Comparison of ENCODE assay signal across 32 mouse cellular contexts in the genomic region with DNA sequence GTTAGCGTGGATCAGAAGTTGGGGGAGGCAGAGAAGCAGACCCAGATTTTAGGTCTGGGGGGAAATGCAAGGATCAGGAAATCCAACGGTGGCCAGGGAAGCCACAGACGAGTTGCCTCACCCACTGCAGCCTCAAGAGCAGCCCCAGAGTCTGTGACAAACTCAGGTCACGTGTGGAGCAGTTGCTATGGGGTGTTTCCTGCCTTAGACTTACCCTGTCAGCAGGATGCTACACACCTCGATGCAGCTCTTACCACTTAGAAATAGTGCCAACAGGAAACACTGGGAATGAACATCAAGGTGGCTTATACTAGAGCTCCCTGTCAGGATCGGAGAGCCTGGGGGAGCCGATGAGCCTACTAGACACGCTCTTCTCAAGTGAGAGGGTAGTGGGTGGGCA. TPM values are rescaled to one million over a fixed set of nuclear protein-coding genes. Genes with fewer than 3 reads are reported as not detected.
A peak's percentile ranks its signal among the peaks of the same experiment; 100 is the strongest.
DNase-seq lines count a peak whose midpoint lies in the region; ATAC-seq lines count a peak whose summit lies in the region.
"Had no signal": no experiment of that assay in that cellular context is flagged by ENCODE, and none has a peak within 500 bp of the region (broad histone marks: within the 10 kb centered on the region; RNA-seq: fewer than 3 reads in every experiment).

No protein-coding gene starts in this region.

- 53% methylated on average over 8 of the region's 8 CpGs for WGBS in embryonic facial prominence, embryonic 15.5 days
- WGBS in embryonic facial prominence, embryonic 10.5 days, result 71% methylated on average over 8 of the region's 8 CpGs

- peaks cover 3% of the 10 kb centered on the region; the same call in 1 of the 2 replicates for H3K27me3 ChIP-seq in embryonic facial prominence, embryonic 15.5 days
- peaks cover 31% of the 10 kb centered on the region for H3K27me3 ChIP-seq in embryonic facial prominence, embryonic 10.5 days (replicated peaks; ENCODE audit: low read depth, poor library complexity, severe bottlenecking)
- H3K27me3 ChIP-seq: stomach, embryonic 15.5 days had no signal

- 0 out of 2 replicates have a peak overlapping the region, but pooled peaks have one; percentile 17 for H3K27ac ChIP-seq in embryonic facial prominence, embryonic 15.5 days (replicated peaks)
- no peak overlapping the region for H3K27ac ChIP-seq in embryonic facial prominence, embryonic 10.5 days (replicated peaks)
- H3K27ac ChIP-seq: forebrain, embryonic 13.5 days; hindbrain, embryonic 12.5 days; hindbrain, postnatal 0 days; layer of hippocampus, adult 2 months; liver, embryonic 12.5 days; macrophage; midbrain, embryonic 13.5 days; neural tube, embryonic 15.5 days; stomach, embryonic 15.5 days had no signal

- no peak overlapping the region for H3K9ac ChIP-seq in embryonic facial prominence, embryonic 15.5 days
- H3K9ac ChIP-seq: forebrain, embryonic 13.5 days; hindbrain, embryonic 12.5 days; liver, embryonic 12.5 days; liver, postnatal 0 days; midbrain, embryonic 13.5 days; neural tube, embryonic 15.5 days; stomach, embryonic 15.5 days had no signal

- H3K4me3 ChIP-seq in embryonic facial prominence, embryonic 15.5 days (replicated peaks), result no peak overlapping the region
- no peak overlapping the region for H3K4me3 ChIP-seq in embryonic facial prominence, embryonic 10.5 days
- H3K4me3 ChIP-seq: forebrain, embryonic 13.5 days; hindbrain, embryonic 12.5 days; layer of hippocampus, adult 2 months; liver, embryonic 12.5 days; midbrain, embryonic 13.5 days; neural tube, embryonic 15.5 days; stomach, embryonic 15.5 days had no signal

- ATAC-seq in embryonic facial prominence, embryonic 15.5 days (ENCODE audit: insufficient number of reproducible peaks, low FRiP score, low TSS enrichment, low read depth), result no peak
- peak; percentile 97 for ATAC-seq in inflammation-experienced regulatory T-cells, adult 6 months
- ATAC-seq: forebrain, embryonic 13.5 days; hindbrain, postnatal 0 days; intestine, postnatal 0 days; liver, embryonic 12.5 days; liver, postnatal 0 days; lung, postnatal 0 days; midbrain, embryonic 13.5 days had no signal

- DNase-seq in embryonic facial prominence, embryonic 10.5 days (ENCODE audit: low spot score), result no peak
- DNase-seq in thymus, postnatal 0 days (ENCODE audit: low spot score), result peak; percentile 16
- DNase-seq in thymus, postnatal 4 days, result no peak
- peak; percentile 16 to 24 for DNase-seq in CD8-positive naive resting alpha-beta T cell, adult 2 months (ENCODE audit: low read depth in 2 of 2, low spot score in 2 of 2)
- no peak for DNase-seq in cerebellum, adult 9-11 months
- no peak for DNase-seq in urinary bladder, postnatal 4 days (ENCODE audit: low spot score in 2 of 2)
- DNase-seq: adrenal gland, postnatal 14 days; cerebellum, adult 11 months; cerebellum, postnatal 10 days; gastrocnemius, postnatal 25 days; heart, adult 18-20 months; kidney, adult 9 months; kidney, postnatal 25 days; layer of hippocampus, postnatal 36 days; left cerebral cortex, postnatal 4 days; liver, postnatal 0 days; retina, postnatal 1 day; right cerebral cortex, postnatal 14 days had no signal

- H3K4me2 ChIP-seq in embryonic facial prominence, embryonic 15.5 days (replicated peaks), result no peak overlapping the region
- H3K4me2 ChIP-seq: forebrain, embryonic 13.5 days; hindbrain, embryonic 12.5 days; liver, embryonic 12.5 days; midbrain, embryonic 13.5 days; neural tube, embryonic 15.5 days; stomach, embryonic 15.5 days had no signal

- H3K36me3 ChIP-seq in embryonic facial prominence, embryonic 15.5 days, result no peaks in the 10 kb centered on the region
- no peaks in the 10 kb centered on the region for H3K36me3 ChIP-seq in embryonic facial prominence, embryonic 10.5 days (replicated peaks)
- H3K36me3 ChIP-seq: hindbrain, embryonic 12.5 days; liver, embryonic 12.5 days; midbrain, embryonic 13.5 days; neural tube, embryonic 15.5 days; stomach, embryonic 15.5 days had no signal

- H3K4me1 ChIP-seq in embryonic facial prominence, embryonic 15.5 days, result peaks cover 18% of the 10 kb centered on the region
- peaks cover 9% of the 10 kb centered on the region for H3K4me1 ChIP-seq in embryonic facial prominence, embryonic 10.5 days

- no peaks in the 10 kb centered on the region for H3K9me3 ChIP-seq in embryonic facial prominence, embryonic 15.5 days (replicated peaks)
- no peaks in the 10 kb centered on the region for H3K9me3 ChIP-seq in embryonic facial prominence, embryonic 10.5 days
- H3K9me3 ChIP-seq: forebrain, embryonic 13.5 days; hindbrain, embryonic 12.5 days; liver, embryonic 12.5 days; midbrain, embryonic 13.5 days; neural tube, embryonic 15.5 days; stomach, embryonic 15.5 days had no signal

RNA-seq across cellular contexts. Expression of a gene that starts 22.2 kb away (rescaled TPM):
- polyA plus RNA-seq in embryonic facial prominence, embryonic 15.5 days (2015; fragmentation: Nextera tagmentation; extraction: Ambion mirVana), result 10.7 and 11.7 TPM in 2 replicates
- 6.3 and 8.4 TPM in 2 replicates for polyA plus RNA-seq in embryonic facial prominence, embryonic 10.5 days (2016; fragmentation: Nextera tagmentation; extraction: Ambion mirVana)
- polyA plus RNA-seq in thymus, postnatal 0 days (2015; fragmentation: Nextera tagmentation; extraction: Ambion mirVana), result 9.9 and 10.8 TPM in 2 replicates
- 10 to 100 TPM; 11.7 to 26.7 (median 20.0) TPM for polyA plus RNA-seq in inflammation-experienced regulatory T-cells, adult 6 months (2017; shearing (Covaris generic))

RNA-seq across cellular contexts. Expression of a gene that starts 27.9 kb away (rescaled TPM):
- 22.1 and 23.3 TPM in 2 replicates for polyA plus RNA-seq in embryonic facial prominence, embryonic 15.5 days (2015; fragmentation: Nextera tagmentation; extraction: Ambion mirVana)
- polyA plus RNA-seq in embryonic facial prominence, embryonic 10.5 days (2016; fragmentation: Nextera tagmentation; extraction: Ambion mirVana), result 0.83 and 1.3 TPM in 2 replicates
- polyA plus RNA-seq in thymus, postnatal 0 days (2015; fragmentation: Nextera tagmentation; extraction: Ambion mirVana), result 1.9 TPM in 2 replicates
- polyA plus RNA-seq in inflammation-experienced regulatory T-cells, adult 6 months (2017; shearing (Covaris generic)), result not detected
- polyA plus RNA-seq: heart, embryonic 14.5 days; liver, embryonic 12.5 days; midbrain, embryonic 13.5 days had no signal

RNA-seq across cellular contexts. Expression of a gene that starts 28.9 kb away (rescaled TPM):
- 0.16 TPM in 1 of 2 replicates, not detected in the other for polyA plus RNA-seq in embryonic facial prominence, embryonic 15.5 days (2015; fragmentation: Nextera tagmentation; extraction: Ambion mirVana)
- not detected in 2 replicates for polyA plus RNA-seq in embryonic facial prominence, embryonic 10.5 days (2016; fragmentation: Nextera tagmentation; extraction: Ambion mirVana)
- 0.13 and 0.44 TPM in 2 replicates for polyA plus RNA-seq in thymus, postnatal 0 days (2015; fragmentation: Nextera tagmentation; extraction: Ambion mirVana)
- under 1 TPM; 0.44 to 0.82 (median 0.70) TPM for polyA plus RNA-seq in inflammation-experienced regulatory T-cells, adult 6 months (2017; shearing (Covaris generic))
- polyA plus RNA-seq: hindbrain, postnatal 0 days; intestine, postnatal 0 days; liver, embryonic 12.5 days; liver, postnatal 0 days; lung, postnatal 0 days; stomach, embryonic 15.5 days had no signal

RNA-seq across cellular contexts. Expression of a gene that starts 35.3 kb away (rescaled TPM):
- 5.2 and 5.7 TPM in 2 replicates for polyA plus RNA-seq in embryonic facial prominence, embryonic 15.5 days (2015; fragmentation: Nextera tagmentation; extraction: Ambion mirVana)
- 2.1 and 2.6 TPM in 2 replicates for polyA plus RNA-seq in embryonic facial prominence, embryonic 10.5 days (2016; fragmentation: Nextera tagmentation; extraction: Ambion mirVana)
- polyA plus RNA-seq in thymus, postnatal 0 days (2015; fragmentation: Nextera tagmentation; extraction: Ambion mirVana), result 8.9 and 9.8 TPM in 2 replicates
- polyA plus RNA-seq in inflammation-experienced regulatory T-cells, adult 6 months (2017; shearing (Covaris generic)), result 1 to 10 TPM; 5.8 to 7.4 (median 6.5) TPM

RNA-seq across cellular contexts. Expression of a gene that starts 42.3 kb away (rescaled TPM):
- polyA plus RNA-seq in embryonic facial prominence, embryonic 15.5 days (2015; fragmentation: Nextera tagmentation; extraction: Ambion mirVana), result 2,278 and 2,311 TPM in 2 replicates
- 3,028 and 3,069 TPM in 2 replicates for polyA plus RNA-seq in embryonic facial prominence, embryonic 10.5 days (2016; fragmentation: Nextera tagmentation; extraction: Ambion mirVana)
- polyA plus RNA-seq in thymus, postnatal 0 days (2015; fragmentation: Nextera tagmentation; extraction: Ambion mirVana), result 3,590 and 4,042 TPM in 2 replicates
- polyA plus RNA-seq in inflammation-experienced regulatory T-cells, adult 6 months (2017; shearing (Covaris generic)), result 1,000 to 10,000 TPM; 1,933 to 3,699 (median 2,060) TPM

Comparison
In these comparisons a context has a peak if more than half of its experiments do, and no peak if none do; other contexts are left out.
1. DNase-seq: peak in thymus, postnatal 0 days (single experiment) and CD8-positive naive resting alpha-beta T cell, adult 2 months (2 of 2); none in embryonic facial prominence, embryonic 10.5 days (single experiment), thymus, postnatal 4 days (single experiment), cerebellum, adult 9-11 months (single experiment) and urinary bladder, postnatal 4 days (0 of 2).